Mouse (Mus musculus) heart, embryonic 15.5 days (tissue): Measurements from ENCODE around the gene Krt88. TPM values are rescaled to one million over a fixed set of nuclear protein-coding genes. Genes with fewer than 3 reads are reported as not detected.

ENCODE experiments used
- ATAC-seq: fragments of 200-750 bp; cut with Nextera tagmentation; replicated peaks from 2 replicates; pipeline ENCODE4 v1.8.0; 2017; ENCODE audit warnings: low read depth, moderate TSS enrichment; ENCODE audit not compliant: insufficient number of reproducible peaks, insufficient read depth, low FRiP score
- H3K27ac ChIP-seq: fragments of 300-500 bp; sonication (generic); 2 replicates; pipeline ENCODE4 v1.5.1; 2015; ENCODE audit warnings: mild to moderate bottlenecking, inconsistent platforms
- H3K27me3 ChIP-seq: fragments of 300-500 bp; sonication (generic); 2 replicates; pipeline ENCODE4 v1.6.1; 2015; ENCODE audit warnings: inconsistent platforms
- H3K36me3 ChIP-seq: fragments of 300-500 bp; sonication (generic); 2 replicates; pipeline ENCODE4 v1.6.1; 2015; ENCODE audit warnings: mild to moderate bottlenecking, inconsistent platforms
- H3K4me1 ChIP-seq: fragments of 300-500 bp; sonication (generic); replicated peaks from 2 replicates; pipeline ENCODE4 v1.6.1; 2015; ENCODE audit warnings: inconsistent platforms
- H3K4me2 ChIP-seq: fragments of 300-500 bp; sonication (generic); 2 replicates; pipeline ENCODE4 v1.6.1; 2015; ENCODE audit warnings: inconsistent platforms, mild to moderate bottlenecking, moderate library complexity
- H3K4me3 ChIP-seq: fragments of 300-500 bp; sonication (generic); 2 replicates; pipeline ENCODE4 v1.5.1; 2015; ENCODE audit warnings: mild to moderate bottlenecking, inconsistent platforms
- H3K9ac ChIP-seq: fragments of 300-500 bp; sonication (generic); 2 replicates; pipeline ENCODE4 v1.6.1; 2015; ENCODE audit warnings: mild to moderate bottlenecking, inconsistent platforms
- H3K9me3 ChIP-seq: fragments of 300-500 bp; sonication (generic); replicated peaks from 2 replicates; pipeline ENCODE4 v1.6.1; 2016; ENCODE audit warnings: inconsistent platforms
- WGBS: fragments of 180-500 bp; shearing (Covaris S2); methylation state at CpG from one replicate; pipeline ENCODE4 v1.1.7; 2015; ENCODE audit warnings: mixed read lengths; 5-methylcytosine and 5-hydroxymethylcytosine counted together
- polyA plus RNA-seq: library from polyadenylated mRNA; unstranded; fragments of >200 nt; fragmentation: Nextera tagmentation; extraction: Ambion mirVana; gene quantifications from 2 replicates; pipeline ENCODE4 v1.2.1, GENCODE M21; 2015

The Krt88 gene
- polyA plus RNA-seq, 1 experiment from 2014 or later: not detected

GRCm38 (mm10) chr15:101497181-101497580 is 49.6 kb downstream of the Krt88 start:
- Histone ChIP-seq H3K4me3 (no peak overlapping the region), H3K27ac (no peak overlapping the region), H3K27me3 (0 out of 2 replicates have a peak, but pooled peaks cover 10% of the 10 kb centered on the region), H3K36me3 (no peaks in the 10 kb centered on the region), H3K9me3 (no peaks in the 10 kb centered on the region), H3K4me1 (peaks cover 7% of the 10 kb centered on the region), H3K9ac (no peak overlapping the region), H3K4me2 (no peak overlapping the region)
- 78% methylated on average over 2 of the region's 2 CpGs for WGBS
- no peak for ATAC-seq

Other genes with a start within 250 kb of the Krt88 start
- gene Grasp, start 223.6 kb upstream of the Krt88 start, polyA plus RNA-seq: 3.3 and 5.0 TPM in 2 replicates
- 10.6 and 12.5 TPM in 2 replicates for gene Nr4a1, start 193.5 kb upstream of the Krt88 start, polyA plus RNA-seq
- 52.0 and 59.9 TPM in 2 replicates for gene Atg101, start 163.5 kb upstream of the Krt88 start, polyA plus RNA-seq
- gene 6030408B16Rik, start 154.5 kb upstream of the Krt88 start, polyA plus RNA-seq: 3.1 and 4.8 TPM in 2 replicates
- gene Krt80, start 77.6 kb upstream of the Krt88 start, polyA plus RNA-seq: 7.4 and 8.1 TPM in 2 replicates
- gene Krt7, start 36.7 kb upstream of the Krt88 start, polyA plus RNA-seq: 17.4 and 28.2 TPM in 2 replicates
- 0.15 TPM in 1 of 2 replicates, not detected in the other for gene Krt87, start 8.9 kb upstream of the Krt88 start, polyA plus RNA-seq
- gene Krt81, start 16.0 kb downstream of the Krt88 start, polyA plus RNA-seq: not detected in 2 replicates
- not detected in 2 replicates for gene Krt86, start 25.7 kb downstream of the Krt88 start, polyA plus RNA-seq
- not detected in 2 replicates for gene Krt83, start 43.8 kb downstream of the Krt88 start, polyA plus RNA-seq
- not detected in 2 replicates for gene Gm49425, start 69.5 kb downstream of the Krt88 start, polyA plus RNA-seq
- not detected in 2 replicates for gene Krt84, start 85.1 kb downstream of the Krt88 start, polyA plus RNA-seq
- gene Krt82, start 102.9 kb downstream of the Krt88 start, polyA plus RNA-seq: not detected in 2 replicates
- 0.09 TPM in 1 of 2 replicates, not detected in the other for gene Krt90, start 115.2 kb downstream of the Krt88 start, polyA plus RNA-seq
- gene Krt75, start 126.2 kb downstream of the Krt88 start, polyA plus RNA-seq: 0.05 and 0.47 TPM in 2 replicates
- gene Gm5414, start 180.4 kb downstream of the Krt88 start, polyA plus RNA-seq: not detected in 2 replicates
- gene Gm5478, start 199.6 kb downstream of the Krt88 start, polyA plus RNA-seq: not detected in 2 replicates
- gene Krt6b, start 232.5 kb downstream of the Krt88 start, polyA plus RNA-seq: not detected in 2 replicates
- gene Krt6a, start 246.6 kb downstream of the Krt88 start, polyA plus RNA-seq: 0.20 and 0.36 TPM in 2 replicates